Mouse (Mus musculus): ENCODE results near the gene Miip.

Gene Miip

DNA sequence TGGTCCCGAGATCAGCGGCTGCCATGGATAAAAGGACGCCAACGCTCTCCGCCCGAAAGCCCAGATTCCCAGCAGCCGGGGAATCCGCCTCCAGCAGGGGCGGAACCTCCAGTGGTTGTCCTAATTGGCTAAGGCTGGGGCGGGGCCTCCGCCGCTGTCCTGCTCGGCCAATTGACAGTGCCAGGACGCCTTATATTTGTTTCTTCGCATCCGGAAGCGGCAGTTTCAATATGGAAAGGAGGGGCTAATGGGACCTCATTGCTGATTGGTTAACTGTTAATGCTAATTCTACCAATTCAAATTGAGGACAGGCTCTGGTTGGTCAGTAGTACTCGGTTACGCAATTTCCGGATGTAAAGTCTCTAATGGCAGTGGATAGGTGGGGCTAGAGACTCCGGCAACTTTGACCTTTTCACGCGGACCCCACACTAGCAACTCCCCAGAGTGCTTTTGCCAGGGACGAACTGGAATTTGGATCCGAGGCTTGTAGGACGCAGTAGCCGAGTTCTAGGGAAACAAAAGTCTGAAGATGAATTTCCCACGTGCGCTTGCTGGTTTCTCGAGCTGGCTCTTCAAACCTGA is at the start of gene Miip, which contains the start of gene Fv1:
Miip (minus strand) TSS at position 367 of the 582 bp plus-strand sequence.
Fv1 (plus strand) TSS at position 530 of the 582 bp plus-strand sequence.
- peak; percentile 93 for DNase-seq (ENCODE audit: low read depth)

DNA sequence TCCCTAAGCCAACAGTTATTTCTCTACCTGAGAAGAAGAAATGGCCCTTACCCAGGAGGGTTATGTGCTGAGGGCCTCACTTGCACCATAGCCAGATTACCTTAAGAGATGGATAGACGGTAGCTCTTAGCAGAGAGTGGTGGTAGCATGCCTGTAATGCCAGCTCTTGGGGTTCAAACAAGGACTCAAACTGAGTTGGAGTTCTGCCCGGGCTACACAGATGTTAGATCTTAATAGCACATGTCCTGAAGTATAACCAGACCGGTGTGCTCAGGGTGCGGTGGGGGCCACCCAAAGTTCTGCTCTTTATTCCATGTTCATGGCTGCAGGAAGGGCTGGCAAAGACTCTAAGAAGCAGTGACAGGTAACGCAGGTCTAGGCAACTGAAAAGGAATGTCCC is 40.9 kb upstream of the Miip start:
- no peak for DNase-seq (ENCODE audit: low read depth)

DNA sequence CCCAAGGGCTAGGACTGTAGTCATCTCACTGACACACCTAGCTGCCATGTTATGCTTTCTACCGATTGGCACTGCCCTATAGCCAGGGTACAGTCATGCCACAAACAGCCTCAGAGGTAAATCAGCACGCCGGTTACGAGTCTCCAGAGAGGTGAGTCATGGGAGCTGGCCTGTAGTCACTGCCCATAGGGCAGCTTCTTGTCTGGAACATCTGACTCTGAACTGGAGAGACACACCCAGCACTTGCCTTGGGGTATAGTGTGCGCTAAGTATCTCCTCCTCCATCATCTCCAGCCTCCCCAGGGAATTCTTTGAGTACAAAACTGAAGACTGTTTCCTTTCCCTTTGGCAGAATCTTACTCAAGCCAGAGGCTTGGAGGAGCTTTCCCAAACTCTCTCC is 37.6 kb upstream of the Miip start:
- no peak for DNase-seq (ENCODE audit: low read depth)

GRCm38 (mm10) chr4:147905090-147905659 is 36.6 kb upstream of the Miip start:
- DNase-seq (ENCODE audit: low read depth): peak; percentile 32

DNA sequence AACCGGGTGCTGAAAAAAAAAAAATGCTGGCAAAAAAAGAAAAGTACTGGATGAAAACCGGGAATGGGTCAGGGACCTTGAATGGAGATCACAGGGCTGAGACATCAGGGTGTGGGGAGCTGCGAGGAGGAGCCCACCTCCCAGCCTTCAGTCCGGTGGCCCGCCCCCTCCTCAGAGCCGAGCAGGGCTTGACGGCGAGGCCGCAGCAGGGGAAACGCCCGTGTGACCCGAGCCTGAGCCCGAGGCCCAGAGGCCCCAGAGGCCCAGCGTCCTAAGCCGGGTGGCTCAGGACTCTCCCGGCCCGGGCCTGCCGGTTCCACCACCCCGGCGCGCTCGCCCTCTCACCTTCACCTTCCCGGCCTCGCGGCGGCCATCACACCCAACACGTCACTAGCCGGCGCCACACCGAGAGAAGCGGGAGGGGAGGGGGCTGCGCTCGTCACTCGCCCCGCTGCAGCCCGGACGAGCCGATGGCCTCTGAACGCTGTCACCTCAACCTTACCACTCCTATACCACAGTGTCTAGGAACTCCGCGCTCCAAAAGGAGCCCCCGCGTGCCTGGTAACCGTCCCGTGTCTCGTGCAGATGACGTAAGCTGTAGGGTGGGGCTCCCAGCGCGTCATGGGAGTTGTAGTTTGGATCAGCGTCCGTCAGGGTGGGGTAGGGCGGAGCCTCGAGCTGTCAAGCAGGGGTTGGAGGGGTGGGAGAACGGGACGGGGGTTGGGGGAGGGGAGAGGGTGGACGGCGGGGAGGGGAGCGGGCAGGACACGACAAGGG is 35.9 kb upstream of the Miip start, which contains the start of gene Mfn2:
Mfn2 (minus strand) TSS at position 392 of the 777 bp plus-strand sequence.
- DNase-seq (ENCODE audit: low read depth): peak; percentile 83

DNA sequence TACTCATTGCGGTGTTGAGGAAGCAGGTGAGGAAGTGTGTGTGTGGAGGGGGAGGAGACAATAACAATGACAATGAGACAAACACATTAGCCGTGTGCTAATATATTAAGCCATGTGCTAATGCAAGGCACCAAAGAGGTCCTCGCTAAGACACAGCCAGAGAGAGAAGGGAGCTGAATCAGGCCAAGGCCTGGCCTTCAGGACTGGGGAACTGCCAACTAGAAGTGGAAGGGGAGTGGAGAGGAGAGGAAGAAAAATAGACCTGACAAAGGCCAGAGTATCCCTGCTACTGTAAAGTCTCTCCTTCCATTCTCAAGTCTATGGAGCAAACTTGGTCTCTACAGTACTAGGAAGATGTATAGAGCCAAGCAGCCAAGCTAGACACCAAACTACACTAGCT is 35.0 kb upstream of the Miip start:
- DNase-seq (ENCODE audit: low read depth): no peak

GRCm38 (mm10) chr4:147902906-147903500 is 34.4 kb upstream of the Miip start:
- DNase-seq (ENCODE audit: low read depth): no peak

DNA sequence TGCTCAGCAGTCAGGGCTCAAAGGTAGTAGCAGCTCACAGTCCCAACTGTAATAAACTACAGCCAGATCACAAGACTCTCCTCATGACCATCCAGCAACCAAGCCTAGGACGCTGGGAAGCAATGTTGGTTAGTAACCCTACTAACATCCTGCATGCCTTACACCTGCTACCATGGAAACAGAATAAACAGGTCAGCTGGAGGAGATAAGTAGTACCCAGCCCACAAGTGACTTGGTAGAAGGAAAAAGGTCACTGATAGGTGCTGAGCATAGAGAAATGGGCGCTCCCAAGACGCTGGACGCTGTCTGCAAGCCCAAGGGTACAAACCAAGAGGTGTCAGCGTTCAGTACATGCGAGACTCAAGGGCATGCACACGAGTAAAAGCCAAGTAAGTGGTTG is 31.8 kb upstream of the Miip start:
- DNase-seq (ENCODE audit: low read depth): no peak

- DNase-seq (ENCODE audit: low read depth): no peak
Observed at GRCm38 (mm10) chr4:147897348-147897747, 28.7 kb upstream of the Miip start.

- no peak for DNase-seq (ENCODE audit: low read depth)
Observed at GRCm38 (mm10) chr4:147896411-147896810, 27.8 kb upstream of the Miip start.

DNA sequence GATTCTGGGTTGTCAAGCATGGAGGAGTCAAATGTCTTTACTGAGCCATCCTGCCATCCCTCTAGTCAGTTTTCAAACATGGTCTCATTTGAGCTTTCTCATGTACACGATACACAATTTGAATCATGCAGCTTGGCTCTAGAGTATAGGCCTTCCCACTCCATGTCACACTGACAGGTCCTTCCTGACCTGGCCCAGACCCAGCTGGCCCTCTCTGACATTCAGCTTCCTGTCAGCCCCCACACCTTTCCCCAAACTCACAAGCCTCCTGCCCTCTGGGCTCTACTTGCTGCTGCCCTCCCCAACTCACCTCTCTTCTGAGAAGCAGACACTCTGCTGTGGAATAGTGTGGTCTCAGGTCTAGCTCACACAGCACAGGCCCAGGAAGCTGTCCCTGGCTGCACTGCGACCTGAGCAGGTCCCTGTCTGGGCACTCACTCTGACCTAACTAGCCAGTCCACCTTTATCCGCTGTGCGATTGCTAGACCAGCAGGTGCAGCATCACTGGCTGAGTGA is 27.3 kb upstream of the Miip start:
- no peak for DNase-seq (ENCODE audit: low read depth)

GRCm38 (mm10) chr4:147890341-147890740 is 21.7 kb upstream of the Miip start:
- DNase-seq (ENCODE audit: low read depth): no peak

- no peak for DNase-seq (ENCODE audit: low read depth)
Observed at GRCm38 (mm10) chr4:147888237-147888636, 19.6 kb upstream of the Miip start.

DNA sequence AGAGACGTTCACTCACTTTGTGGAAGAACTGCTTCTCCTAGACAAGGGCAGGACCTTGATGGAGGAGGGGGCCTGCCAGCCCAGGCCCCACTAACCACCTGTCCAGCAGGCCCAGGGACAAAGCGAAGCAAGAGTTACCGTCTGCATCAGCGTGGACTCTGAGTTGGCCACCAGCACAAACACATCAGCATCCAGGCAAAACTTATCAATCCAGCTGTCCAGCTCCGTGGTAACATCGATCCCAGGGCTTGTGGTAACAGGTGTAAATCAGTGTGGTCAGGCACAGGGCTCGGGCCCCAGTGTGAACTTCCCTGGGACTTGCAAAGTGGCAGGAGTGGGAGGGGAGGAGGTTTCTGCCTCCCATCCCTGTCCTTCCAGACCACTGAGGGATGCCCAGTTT is 18.7 kb upstream of the Miip start:
- DNase-seq (ENCODE audit: low read depth): no peak

- no peak for DNase-seq (ENCODE audit: low read depth)
Observed at GRCm38 (mm10) chr4:147886158-147886557, 17.5 kb upstream of the Miip start.

- no peak for DNase-seq (ENCODE audit: low read depth)
Observed at GRCm38 (mm10) chr4:147884138-147884537, 15.5 kb upstream of the Miip start.

- DNase-seq (ENCODE audit: low read depth): no peak
Observed at GRCm38 (mm10) chr4:147883041-147883440, 14.4 kb upstream of the Miip start.

GRCm38 (mm10) chr4:147881792-147882191 is 13.2 kb upstream of the Miip start:
- no peak for DNase-seq (ENCODE audit: low read depth)

DNA sequence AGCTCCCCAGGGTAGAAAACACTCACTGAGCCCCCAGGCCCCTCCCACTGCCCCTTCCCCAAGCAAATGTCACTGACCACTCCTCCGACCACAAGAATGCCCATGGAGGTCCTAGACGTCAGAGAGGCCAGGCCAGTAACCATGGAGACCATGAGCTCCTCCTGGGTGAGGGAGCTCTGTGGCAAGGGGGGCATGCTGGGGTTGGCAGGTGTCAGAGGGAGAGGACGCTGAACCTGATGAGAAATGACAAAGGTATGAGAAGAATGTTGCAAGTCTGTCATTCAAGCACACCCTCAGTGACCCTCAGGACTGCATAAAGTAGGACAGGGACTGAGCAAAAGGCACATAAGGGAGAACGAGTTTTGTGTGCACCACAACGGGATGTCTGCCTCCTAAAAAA is 11.2 kb upstream of the Miip start:
- no peak for DNase-seq (ENCODE audit: low read depth)

DNA sequence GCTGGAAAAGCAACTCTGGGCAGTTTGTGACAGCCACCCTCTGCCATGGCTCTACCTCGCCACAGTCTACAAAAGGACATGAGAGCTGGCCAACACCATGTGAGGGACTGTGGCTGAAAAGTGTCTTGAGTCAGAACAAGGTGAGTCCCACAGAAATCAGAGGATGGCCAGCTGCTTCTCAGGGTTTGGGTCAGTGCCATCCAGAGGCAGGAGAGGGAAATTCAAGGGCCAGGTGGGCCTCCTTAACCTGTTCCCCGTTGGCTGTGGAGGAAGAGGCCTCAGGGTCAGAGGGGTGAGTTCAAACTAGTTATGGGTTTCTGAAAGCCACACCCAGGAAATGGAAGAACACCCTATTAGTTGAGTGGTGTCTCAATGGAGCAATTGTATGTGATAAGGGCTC is 10.8 kb upstream of the Miip start:
- no peak for DNase-seq (ENCODE audit: low read depth)

- no peak for DNase-seq (ENCODE audit: low read depth)
Observed at GRCm38 (mm10) chr4:147878537-147878936, 9.9 kb upstream of the Miip start.

GRCm38 (mm10) chr4:147875852-147876575 is 7.4 kb upstream of the Miip start:
- no peak for DNase-seq (ENCODE audit: low read depth)

Data from c-Kit-positive CD71-negative TER-119-negative erythroid progenitor cells, embryonic 14.5 days (primary cell).